Mouse (Mus musculus) adrenal gland, adult 8-10 months (tissue): Measurements from ENCODE around the gene Tmem53. TPM values are rescaled to one million over a fixed set of nuclear protein-coding genes. Genes with fewer than 3 reads are reported as not detected.

Source experiments
- DNase-seq: peaks from one replicate; pipeline ENCODE4 v3.0.0; 2022
- total RNA-seq, 4 experiments: library from RNA; stranded (reverse); gene quantifications; 2 replicates each; pipeline ENCODE4 v1.2.4; 2022

Gene Tmem53
- 100 to 1,000 TPM in 1 of 4 experiments, 10 to 100 TPM in 3; 52.4 to 103 (median 74.9) TPM for total RNA-seq

DNA sequence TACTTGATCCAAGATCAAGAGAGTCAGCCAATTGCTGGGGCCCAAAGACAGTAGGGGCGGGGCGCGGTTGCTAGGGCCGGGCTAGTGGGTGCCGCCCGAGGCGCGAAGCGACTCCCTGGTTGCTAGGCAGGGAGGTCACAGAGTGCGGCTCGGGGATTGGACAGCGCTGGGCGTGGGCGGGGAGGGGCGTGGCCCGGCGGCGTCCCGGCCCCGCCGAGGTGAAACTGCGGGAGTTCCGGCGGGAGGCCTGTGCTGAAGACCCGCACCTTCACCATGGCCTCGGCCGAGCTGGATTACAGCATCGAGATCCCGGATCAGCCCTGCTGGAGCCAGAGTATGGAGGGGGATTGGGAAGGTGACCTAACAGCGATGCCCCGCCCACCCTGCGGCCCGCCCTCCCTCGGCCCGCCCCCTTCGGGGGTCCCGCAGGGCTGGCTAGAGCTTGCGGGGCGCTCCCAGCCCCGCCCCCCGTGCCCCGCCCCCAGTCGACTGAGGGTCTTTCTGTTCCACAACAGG, at the start of gene Tmem53, which contains the start of gene Armh1:
TSS of gene Tmem53 (plus strand) at position 151 of the 516 bp plus-strand sequence.
TSS of gene Armh1 (minus strand) at position 325 of the 516 bp plus-strand sequence.
- peak; percentile 92 for DNase-seq

DNA sequence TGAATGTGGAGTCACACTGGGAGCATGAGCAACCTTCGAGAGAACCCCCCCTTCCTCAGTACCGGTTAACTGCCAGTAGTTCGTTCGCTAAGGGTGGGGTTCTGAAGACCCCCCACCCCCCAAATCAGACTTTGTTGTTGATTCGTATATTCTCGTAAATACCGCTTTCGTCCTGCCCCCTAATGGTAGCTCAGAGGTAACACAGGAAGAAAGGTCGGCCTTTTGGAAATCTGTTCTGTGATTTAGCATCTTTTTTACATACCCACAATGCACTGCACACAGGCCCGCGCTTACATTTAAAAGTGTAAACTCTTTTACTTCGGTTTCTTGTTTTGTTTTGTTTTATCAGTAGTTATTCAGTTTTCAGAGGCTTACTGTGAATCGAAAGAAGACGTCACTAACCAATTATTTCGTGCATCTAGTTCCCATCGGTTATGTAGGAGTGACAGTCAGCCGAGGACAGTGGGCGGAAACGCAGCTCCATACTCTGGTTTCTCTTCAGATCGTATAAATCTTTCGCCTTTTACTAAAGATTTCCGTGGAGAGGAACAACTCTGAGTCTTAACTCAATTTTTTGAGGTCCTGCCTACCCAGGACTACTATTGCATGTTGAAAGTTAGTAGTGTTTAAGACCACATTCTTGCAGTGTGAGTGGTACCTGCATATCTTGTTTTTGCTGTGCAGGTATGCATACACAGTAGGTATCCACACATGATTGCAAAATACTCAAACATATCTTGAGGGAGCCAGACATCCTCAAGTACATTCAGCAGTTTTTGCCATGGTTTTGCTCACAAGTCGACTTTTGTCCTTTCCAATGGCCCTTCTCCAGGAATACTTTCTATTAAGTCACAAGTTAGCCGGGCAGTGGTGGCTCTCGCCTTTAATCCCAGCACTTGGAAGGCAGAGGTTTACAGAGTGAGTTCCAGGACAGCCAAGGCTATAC, 49.4 kb upstream of the Tmem53 start:
- no peak for DNase-seq

DNA sequence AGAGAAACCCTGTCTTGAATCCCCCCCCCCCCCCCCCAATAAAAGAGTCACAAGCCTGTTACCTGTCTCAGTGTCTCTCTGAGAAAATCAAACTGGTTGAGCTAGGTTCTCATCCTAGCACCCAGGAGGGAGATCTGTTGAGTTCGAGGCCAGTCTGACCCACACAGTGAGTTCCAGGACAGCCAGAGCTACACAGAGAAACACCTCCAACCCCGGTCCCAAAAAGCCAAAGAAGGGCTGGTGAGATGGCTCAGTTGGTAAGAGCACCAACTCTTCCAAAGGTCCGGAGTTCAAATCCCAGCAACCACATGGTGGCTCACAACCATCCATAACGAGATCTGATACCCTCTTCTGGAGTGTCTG, 48.8 kb upstream of the Tmem53 start:
- no peak for DNase-seq

DNA sequence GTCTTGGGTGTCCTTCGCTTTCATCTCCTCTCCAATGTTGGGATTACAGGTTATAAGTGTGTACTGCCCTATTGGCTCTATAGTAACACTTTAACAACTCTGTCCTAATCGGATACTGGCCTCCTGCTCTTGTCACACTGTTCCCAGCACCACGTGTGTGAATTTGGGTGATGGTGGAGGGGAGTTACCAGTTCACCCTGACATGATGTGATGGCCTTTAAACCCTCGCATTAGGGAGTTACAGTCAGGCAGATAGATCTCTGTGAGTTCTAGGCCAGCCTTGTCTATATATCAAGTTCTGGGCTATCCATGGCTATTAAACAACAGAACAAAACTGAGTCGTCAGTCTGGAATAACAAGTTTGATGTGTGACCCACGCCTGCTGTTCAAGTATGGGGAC, 42.2 kb upstream of the Tmem53 start:
- DNase-seq, result no peak

DNA sequence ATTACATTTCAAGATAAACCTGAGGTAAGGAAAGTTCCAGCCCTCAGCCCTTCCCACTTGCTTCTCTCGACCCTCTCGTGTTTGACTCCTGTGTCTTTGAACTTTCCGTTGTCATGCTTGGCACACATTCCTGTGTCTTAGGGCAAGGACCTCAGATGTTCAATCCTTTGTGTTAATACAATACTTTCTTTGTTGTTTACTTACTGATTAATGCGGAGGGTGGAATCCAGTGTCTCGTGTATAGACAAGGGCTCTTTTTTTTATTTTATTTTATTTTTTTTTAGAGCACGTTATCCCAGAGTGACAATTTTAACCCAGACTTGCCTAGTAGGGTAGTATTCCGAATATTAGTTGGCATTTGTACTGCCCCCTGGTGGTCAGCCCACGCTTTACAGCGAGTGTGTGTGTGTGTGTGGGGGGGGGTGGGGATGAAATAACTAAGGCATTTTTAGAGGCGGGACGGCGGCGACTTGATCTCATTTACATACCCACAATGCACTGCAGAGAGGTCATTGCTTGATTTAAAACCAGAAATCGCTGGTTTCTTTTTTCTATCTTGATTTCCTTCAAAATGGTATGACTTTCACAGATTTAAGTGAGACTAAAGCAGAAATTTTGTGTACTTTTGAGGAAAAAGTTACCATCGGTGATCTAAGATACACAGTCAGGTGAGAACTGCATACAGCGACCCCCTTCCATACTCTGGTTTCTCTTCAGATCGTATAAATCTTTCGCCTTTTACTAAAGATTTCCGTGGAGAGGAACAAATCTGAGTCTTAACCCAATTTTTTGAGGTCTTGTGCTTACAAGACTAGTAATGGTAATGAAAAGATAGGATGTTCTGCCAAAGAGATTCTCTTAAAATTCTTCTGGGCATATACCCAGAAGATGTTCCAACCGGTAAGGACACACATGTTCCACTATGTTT, 41.3 kb upstream of the Tmem53 start:
- DNase-seq, result peak; percentile 64

DNA sequence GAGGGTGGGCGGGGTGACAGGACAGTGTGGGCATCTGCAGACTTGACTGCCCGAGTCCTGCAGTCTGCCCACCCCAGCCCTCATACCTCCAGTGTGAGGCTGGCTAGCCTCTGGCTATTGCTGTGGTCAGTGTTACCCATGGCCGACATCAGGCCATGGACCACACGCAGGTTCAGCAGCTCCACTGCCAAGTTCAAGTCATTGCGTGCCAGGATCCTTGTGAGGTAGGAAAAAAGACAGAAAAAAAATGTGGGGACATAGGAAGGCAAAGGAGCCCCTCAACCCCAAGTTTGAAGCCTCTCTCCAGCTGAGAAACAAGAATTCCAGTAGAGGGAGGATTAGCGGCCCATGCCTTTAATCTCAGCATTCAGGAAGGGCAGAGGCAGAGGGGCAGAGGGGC, 37.5 kb upstream of the Tmem53 start:
- DNase-seq, result no peak

DNA sequence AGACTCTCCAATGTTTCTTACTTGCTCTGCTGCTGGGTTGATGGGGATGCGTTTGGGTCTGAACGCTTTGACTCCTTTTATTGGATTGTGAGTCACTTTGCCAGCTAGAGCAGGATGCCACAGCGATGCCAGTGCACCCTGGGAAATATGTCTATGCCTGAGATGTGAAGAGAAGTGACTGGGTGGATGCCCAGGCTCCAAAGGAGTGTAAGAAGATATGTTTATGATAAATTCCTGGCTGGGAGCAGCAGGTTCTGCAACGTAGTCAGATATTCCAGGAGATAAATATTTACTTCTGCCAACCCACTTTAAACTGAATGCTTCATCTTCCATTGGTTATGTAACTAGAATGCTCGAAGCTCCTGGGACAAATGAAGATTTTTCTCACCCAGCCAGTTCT, 34.7 kb upstream of the Tmem53 start:
- no peak for DNase-seq

DNA sequence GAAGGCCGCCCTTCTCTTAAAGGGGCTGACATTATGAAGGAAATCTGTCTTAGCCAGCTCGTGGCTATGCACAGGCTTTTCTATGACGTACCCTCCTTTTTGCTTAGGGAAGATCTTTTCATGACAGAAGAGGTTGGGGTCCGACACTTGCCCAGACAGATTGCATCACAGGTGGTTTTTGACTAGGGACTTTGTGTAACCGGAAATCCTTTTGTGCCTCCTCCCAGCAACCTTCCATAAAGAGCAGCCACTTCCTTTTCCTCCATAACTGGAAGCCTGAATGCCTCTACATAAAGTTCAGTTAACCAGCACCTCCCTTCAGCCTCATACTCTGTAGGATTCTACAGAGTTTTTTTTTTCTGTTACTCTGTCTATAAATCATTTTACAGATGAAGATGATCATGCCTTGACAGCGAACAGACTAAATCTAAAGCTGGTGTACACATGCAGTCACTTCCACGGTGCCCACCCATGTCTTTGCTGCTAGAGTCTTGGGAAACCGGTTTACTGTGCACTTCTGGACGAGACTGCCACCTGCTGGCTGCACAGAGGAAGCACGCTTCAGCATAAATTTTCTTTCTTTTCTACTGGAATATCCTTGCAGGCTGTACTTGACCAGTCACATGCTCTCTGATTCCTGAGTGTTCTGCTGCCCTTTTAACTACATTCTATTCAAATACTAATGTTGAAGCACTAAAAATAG, 33.1 kb upstream of the Tmem53 start:
- no peak for DNase-seq

DNA sequence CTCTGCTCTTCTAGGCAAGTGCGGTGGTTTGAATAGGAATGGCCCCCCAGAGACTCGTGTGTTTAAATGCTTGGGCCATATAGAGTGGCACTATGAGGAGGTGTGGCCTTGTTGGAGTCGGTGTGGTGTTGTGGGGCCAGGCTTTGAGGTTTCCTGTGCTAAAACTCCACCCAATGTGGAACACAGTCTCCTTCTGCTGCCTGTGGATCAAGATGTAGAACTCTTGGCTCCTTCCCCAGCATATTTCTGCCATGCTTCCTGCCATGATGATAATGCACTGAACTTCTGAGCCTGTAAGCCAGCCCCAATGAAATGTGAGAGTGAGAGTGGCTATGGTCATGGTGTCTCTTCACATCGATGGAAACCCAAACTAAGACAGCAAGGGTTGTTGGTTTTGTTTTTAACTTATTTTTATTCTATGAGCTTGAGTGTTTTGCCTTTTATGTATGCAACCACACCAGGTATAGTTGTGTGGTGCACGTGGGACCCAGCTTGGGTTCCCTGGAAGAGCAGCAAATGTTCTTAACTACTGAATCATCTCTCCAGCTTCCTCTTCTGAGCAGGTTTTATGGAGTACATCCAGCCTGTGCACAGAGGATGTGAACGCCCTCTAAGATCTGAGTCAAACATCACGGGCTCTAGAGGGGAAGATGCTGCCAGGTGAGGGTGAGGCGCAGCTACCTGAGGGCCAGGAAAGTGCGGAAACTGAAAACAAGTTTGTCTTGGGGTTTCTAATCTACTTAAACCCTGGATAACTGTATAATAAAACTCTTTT, 30.8 kb upstream of the Tmem53 start:
- no peak for DNase-seq

DNA sequence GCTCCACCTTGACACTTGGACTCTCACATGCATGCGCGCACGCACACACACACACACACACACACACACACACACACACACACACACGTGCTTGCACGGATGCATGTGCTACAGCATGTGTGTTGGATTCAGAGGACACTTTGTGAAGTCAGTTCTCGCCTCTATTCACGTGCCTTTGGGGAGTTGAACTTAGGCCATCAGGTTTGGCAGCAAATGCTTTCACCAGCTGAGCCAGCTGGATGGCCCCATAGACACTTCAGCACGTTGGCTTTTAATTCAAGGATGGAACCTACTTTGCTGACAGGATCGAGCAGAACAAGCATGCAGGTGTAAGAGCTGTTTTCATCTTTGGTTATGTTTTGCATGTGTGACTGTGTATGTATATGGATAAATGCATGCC, 29.9 kb upstream of the Tmem53 start:
- DNase-seq, result no peak

DNA sequence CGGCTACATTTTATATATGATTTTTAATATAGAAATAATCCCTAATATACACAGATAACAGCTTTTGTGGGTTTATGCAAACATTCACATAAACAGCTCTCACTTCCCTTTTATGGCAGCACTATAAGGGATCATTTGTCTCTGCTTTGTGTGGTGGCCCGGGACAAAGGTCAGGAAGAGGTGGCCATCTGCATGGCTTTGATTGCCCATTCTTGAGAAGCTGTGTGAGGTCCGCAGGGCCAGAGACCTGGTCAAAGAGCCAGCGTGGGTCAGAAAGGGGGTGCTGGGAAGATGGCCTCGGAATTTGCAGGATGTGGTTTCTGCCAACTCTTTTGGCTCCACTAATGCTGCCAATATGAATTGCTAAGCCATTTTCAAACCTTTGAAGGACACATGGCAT, 28.8 kb upstream of the Tmem53 start:
- DNase-seq, result no peak

DNA sequence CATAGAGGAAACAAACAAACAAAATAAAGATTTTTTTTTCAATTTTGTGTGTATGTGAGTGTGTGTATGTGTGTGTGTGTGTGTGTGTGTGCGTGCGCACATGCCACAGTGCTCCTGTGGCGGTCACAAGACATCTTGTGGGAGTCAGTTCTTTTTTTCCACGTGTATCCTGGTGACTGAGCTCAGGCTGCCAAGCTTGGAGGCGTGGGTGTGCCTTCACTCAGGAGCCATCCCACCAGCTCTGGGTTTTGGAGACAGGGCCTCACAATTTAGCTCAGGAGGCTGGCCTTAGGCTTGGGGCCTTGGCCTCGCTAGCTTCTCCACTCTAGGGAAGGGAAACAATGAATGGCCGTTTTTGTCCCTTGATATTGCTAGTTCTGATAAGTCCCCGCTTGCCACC, 27.6 kb upstream of the Tmem53 start:
- DNase-seq, result no peak

DNA sequence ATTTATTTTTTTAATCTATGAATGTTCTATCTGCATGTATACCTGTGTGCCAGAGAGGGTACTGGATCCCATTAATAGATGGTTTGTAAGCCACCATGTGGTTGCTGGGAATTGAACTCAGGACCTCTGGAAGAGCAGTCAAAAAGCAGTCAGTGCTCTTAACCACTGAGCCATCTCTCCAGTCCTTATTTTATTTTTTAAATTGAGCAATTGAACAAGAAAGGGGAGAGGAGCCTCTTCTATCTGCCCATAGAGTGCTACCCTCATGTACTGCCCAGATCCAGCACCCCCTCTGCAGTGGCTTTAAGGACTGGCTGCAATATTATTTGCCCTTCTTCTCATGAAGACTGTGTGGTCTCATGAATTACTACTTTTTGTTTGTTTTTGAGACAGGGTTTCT, 26.5 kb upstream of the Tmem53 start:
- DNase-seq, result no peak

DNA sequence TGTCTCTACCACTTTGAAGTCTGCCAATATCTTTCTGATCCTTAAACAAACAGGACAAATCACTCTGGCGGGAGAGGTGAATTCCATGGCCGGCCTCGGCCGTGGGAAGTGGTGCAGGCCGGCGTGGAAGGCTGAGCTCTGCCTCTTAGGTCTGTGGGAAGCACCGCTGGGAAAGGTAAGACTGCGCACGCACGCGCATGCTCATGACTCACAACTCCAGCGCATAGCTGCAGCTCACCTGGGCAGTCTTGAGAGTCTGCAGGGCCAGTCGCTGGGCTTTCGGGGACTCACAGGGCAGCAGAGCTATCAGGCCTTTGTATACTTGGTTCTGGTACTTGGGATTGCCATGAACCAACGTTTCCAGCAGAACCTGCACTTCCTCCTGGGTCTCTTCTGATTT, 22.2 kb upstream of the Tmem53 start:
- no peak for DNase-seq

DNA sequence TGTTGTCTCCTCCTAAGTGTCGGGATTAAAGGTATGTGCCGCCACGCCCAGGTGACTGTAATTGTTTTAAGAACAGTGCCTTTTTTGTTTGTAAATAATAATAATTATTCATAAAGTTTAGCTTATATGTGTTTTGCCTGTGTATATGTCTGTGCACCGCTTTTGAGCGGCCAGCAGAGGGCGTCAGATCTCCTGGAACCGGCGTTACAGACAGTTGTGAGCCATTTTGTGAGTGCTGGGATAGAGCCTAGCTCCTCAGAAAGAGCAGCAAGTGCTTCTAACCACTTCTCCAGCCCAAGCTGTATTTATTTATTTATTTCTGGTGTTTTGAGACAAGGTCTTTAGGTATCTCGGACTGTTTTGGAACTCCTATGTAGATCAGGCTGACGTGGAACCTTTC, 21.4 kb upstream of the Tmem53 start:
- DNase-seq, result no peak

DNA sequence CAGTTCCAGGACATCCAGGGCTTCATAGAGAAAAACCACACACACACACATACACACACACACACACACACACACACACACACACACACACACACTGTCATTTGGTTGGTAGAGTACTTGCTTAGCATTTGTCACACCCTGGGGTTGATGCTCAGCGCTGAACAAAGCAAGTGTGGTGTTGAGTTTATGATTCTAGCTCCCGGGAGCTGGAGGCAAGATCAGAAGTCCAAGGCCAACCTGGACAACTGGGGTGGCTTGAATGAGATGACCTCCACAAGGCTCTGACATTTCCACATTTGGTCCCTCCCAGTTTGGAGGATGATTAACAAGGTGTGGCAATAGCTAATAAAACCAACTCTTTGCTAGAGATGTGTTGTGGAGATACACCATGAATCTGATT, 20.5 kb upstream of the Tmem53 start:
- DNase-seq, result peak; percentile 31

DNA sequence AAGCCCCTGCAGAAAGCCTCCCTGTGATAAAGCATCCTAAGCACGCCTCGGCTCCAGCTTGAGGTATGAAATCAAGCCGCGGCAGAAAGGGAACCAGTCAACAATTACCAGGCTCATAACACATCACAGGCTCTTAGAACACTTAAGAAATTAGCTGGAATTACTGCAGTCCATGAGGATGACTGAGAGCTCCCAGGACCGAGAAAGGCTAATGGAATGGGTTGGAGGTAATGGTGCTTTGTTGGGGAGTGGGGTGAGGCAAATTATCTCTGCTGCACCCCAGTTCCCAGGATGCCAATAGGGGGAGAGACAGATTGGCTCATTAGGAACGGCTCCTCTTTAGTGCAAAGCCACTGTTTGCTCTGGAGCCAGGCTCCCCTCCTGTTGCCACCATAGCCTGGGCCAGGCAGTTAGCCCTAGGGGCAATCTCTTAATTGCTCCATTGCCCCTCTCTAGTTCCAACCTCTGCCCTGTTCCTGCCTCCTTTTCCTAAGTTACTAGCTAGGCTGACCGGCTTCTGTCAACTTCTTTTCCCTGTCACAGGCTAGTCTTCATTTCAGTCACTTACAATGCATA, 17.5 kb upstream of the Tmem53 start:
- DNase-seq, result no peak

DNA sequence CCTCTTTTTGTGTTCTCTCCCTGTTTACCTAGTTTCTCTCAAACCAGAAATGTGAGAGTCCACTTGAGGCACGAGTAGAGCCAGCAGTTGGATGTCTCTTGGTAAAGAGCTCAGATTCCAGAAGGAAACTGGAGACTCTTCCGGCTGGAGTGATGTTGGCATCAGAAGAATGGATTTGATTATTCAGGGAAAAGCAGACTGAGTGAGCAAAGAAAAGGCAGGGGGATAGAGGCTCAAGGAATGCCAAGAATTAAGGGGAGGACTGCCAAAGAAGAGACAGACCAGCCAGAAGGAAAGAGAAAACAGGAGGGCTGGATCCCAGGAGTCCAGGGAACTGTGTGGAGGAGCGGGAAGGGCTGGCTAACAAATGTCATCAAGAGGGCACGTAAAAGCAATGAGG, 15.9 kb upstream of the Tmem53 start:
- DNase-seq, result no peak

DNA sequence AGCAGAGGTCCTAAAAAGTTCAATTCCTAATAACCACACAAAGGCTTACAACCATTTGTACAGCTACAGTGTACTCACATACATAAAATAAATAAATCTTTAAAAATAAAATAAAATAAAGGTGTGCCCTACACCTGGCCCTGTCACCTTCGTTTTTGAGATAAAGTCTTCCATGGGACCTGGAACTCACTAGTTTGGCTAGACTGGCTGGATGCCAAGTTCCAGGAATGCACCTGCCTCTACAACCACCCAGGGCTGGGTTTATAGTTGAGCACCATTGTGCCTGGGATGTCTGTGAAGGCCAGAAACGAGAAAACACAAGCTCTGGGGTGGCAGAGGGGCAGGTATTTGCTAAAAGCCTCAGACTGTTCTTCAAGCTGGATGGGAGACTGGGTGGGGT, 12.6 kb upstream of the Tmem53 start:
- DNase-seq, result no peak

DNA sequence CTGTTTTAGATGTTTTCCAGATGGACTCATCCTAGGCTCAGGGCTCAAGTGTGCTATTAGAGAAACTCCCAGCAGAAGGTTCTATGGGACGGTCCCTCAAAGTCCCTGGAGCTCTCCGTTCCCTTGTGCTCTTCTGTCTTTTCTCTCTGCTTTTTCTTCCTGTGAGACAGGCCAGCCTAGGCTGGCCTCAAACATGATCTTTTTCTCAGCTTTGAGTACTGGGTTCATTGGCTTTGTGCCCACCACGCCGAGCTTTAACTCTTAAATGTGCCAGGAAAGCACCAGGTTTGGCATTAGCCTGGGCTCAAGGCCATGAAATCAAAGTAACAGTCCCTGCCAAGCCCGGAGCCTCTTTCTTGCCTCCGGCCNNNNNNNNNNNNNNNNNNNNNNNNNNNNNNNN, 10.9 kb upstream of the Tmem53 start:
- DNase-seq, result peak; percentile 57

DNA sequence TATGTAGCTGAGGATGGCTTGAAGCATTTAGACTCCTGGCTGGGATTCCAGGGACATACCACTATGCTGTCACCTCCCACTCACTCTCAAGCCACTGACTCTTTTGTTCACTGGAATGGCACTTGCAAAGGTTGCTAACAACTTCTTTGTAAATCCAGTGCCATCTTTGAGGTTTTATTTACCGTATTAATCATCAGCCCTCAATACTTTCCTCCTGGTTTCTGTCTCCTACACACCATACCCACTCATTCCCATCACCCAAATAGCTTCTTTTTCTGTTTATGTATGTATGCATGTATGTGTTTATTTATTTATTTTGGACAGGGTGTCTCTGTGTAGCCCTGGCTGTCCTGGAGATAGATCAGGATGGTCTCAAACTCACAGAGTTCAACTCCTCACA, 769 bp upstream of the Tmem53 start:
- DNase-seq, result no peak
